Mouse (Mus musculus) cerebellum, adult 9-10 months (tissue): ENCODE data around the gene Vamp8.

Source experiments
- DNase-seq: peaks from one replicate; pipeline ENCODE4 v3.0.0; 2022

Vamp8 gene

DNA sequence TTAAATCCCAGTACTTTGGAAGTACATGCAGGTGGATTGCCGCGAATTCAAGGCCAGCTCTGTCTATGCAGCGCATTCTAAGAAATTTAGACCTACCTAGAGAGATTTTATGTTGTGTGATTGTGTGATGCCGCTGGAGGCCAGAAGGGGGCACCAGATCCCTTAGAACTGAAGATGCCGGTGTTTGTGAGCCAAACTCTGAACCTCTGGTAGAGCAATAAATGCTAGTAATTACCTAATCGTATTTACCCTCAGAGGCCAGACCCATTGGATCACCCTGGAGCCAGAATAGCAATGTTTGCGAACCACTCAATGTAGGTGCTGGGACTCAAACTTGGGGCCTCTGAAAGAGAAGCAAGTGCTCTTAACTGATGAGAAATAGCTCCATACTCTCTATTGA is 11.4 kb upstream of the Vamp8 start:
- peak; percentile 80 for DNase-seq

- no peak for DNase-seq
These were observed 9.5 kb upstream of the Vamp8 start for GRCm38 (mm10) chr6:72399967-72400366.

- DNase-seq = no peak
These were observed 6.3 kb upstream of the Vamp8 start for GRCm38 (mm10) chr6:72396837-72397251.

GRCm38 (mm10) chr6:72392341-72392740 is 1.8 kb upstream of the Vamp8 start:
- no peak for DNase-seq

DNA sequence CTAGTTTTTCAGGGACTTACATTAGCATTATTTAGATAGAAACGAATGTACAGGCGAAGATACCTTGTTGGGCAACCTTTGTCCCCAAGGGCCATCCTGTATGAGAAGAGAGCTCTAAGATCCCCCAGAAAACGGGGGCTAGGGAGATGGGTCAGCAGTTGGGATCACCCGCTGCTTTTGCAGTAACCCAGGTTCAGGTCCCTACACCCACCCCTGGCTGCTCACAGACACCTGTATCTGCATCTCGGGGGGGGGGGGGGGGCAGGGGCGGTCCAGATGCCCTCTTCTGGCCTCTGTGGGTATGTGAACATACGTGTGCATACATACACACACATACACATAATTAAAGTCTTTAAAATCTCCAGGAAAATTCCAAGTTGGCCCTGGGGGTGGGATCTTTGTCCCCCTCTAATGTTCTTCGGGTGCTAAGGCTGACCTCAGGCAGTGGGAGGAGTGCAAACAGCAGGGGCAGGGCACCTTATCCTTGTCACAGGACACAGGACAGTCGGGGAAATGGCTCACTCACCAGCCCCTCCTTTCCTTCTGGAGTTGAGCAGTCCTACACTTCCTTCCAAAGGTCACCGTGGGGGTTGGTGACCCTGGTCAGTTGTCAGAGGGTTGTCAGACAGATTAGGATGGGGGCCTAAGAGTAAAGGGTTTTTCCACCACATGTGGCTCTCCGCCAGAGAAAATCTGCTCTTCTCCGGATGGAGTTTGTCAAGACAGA is 455 bp upstream of the Vamp8 start:
- no peak for DNase-seq

GRCm38 (mm10) chr6:72389471-72389940 is 997 bp downstream of the Vamp8 start:
- DNase-seq = no peak

DNA sequence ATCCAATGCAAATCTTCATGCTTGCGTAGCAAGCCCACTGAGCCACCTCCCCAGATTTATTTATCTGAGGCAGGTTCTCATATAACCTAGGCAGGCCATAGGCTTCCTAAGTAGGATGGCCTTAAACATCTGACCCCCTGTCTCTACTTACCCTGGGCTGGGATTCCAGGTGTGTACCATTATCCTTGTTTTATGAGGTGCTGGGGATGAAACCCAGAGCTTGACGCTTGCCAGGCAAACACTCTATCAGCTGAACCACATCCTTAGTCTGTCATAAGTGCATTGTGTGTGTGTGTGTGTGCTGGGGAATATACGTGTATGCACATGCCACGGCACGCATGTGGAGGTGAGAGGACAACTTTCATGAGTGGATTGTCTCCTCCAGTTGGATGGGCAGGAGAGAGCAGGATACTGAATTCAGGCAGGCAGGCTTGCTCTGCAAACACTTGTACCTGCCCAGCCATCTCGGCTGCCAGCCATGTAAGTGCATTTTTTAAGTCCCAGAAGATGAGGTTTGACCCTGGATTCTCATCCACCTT is 1.6 kb downstream of the Vamp8 start:
- no peak for DNase-seq

DNA sequence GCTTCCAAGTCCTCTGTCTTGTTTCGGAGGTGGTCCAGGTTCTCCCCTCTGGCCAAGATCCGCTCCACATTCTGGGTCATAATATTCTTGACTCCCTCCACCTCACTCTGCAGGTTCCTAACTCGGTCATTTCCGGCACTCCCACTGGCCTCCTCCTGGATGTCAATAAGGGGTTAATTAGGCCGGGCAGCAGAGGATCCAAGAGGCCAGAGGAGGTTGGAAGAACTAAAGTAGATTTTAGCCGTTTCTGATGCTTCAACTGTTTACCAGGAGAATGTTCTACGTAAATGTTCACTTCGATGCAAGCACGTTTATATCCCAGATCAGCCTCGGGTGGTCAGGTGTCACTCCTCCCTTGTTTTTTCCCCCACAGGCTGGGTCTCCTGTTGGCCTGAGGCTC is 2.2 kb downstream of the Vamp8 start:
- no peak for DNase-seq

DNA sequence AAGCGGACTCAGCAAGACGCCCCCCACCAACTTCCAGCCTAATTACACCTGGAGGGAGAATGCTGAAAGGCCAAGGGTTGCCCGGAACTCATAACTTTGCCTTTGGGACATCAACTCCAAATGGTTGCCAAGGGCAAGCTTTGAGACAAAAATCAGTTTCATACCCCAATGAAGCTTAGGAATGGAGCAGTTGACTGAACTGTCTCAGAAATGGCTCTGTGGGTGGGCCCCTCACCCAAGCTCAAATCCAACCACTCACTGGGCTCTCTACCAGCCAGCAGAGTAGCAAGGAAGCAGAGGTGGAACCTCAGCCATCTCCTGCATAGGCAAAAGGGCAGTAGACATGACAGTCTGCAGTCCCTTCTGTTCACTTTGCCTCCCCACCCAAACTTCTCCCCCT is 2.7 kb downstream of the Vamp8 start:
- DNase-seq = no peak

DNA sequence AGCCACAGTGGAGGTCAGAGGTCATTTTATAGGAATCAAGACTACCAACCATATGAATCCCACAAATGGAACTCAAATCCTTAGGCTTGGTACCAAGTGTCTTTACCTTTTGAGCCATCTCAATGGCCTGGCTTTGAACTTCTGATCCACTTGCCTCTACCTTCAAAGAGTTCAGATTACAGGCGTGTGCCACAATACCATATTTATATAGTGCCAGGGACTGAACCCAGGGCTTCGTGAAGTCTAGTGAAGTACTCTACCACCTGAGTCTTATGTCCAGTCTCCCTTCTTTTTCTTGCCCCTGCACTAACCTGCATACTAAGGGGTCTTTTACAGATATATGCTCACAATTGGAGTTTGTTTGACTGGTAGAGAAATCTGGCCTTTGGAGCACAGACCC is 3.9 kb downstream of the Vamp8 start:
- no peak for DNase-seq

DNA sequence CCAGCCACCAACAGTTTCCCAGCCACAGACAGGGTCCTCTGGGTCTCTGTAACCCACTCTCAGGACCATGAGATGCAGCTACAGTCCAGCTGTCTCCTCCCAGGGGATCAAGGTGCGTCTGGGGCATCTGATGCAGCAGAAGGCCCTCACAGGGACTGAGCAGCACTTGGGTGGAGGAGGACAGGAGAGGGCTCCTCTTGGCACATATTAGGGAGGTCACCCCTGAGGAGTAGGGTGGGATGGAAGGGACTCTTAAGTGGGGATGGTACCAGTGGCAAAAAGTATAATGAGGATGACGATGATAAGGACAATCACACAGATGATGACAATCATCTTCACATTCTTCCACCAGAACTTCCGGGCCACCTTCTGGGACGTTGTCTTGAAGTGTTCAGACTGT is 5.2 kb downstream of the Vamp8 start:
- DNase-seq = no peak

DNA sequence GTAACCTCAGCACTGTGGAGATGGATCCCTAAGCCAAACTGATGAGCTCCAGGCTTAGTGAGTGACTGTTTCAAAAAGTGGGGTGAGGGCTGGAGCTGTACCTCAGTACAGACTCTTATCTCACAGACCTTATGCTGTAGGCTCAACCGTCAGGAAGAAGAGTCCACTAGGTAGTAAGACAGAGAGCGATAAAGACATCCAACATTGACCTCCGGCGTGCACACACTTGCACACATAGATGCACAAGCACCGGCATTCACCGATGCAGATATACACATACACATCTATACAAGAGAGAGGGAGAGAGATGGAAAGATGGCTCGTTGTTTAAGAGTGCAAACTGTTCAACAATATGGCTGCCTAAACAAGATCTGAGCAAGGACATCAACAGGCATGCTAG is 6.6 kb downstream of the Vamp8 start:
- no peak for DNase-seq

DNA sequence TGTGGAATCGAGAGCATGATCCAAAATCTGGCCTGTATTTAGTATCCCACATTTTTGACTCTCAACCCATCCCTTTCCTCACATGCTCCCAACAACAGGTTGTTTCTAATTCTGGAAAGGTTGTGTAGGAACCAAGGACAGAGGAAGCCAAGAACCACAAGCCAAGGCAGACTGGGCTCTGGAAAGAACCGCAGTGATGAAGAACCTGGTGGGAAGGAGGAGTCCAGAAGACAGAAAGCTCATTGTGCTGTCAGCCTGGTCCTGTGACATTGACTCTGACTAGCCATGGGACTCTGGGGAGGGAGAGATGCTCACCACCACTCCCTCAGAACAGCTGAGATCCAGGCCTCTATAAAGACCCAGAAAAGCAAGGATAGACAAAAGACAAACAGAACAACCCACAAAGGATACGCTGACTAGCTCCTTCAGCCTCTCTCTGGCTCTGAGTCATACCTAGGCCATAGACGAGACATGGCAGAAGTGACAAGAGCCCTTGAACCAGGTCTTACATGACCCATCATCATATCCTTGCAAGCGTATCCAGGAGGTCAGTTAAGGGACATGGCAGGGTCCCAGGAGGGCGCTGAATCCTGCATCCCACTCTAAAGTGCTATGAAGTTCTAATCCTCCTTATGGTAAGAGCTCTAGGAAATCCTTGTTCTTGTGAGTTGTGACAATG is 7.2 kb downstream of the Vamp8 start:
- no peak for DNase-seq

- DNase-seq = no peak
These were observed 8.0 kb downstream of the Vamp8 start for GRCm38 (mm10) chr6:72382494-72382893.

DNA sequence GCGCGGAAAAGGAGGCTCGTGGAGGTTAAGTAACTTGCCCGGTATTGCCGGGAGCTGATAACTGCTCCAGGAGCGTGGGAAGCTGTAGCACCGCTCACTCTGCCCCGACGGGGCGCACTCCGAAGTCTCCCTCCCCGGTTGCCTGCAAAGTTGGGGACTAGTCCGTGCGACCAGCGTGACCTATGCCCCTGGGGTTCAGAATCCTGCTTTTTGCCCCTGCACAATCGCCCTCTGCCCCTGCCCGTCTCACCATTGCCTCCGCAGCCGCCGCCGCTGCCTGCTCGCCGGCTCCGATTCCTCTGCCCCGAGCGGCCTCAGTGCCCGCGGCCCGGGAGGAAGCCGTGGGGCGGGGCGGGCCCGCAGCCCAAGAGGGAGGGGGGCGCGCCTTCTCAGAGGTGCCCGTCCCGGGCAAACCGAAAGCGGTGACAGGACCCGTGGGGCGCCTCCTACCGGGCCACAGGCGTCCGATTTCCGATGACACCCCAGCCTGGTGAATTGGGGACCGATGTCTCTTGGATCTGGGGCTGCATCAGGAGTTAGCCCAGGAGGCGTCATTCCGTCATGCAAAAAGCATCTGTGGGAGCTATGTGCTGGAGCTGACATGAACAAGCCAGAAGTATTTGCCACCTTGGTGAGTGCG is 10.3 kb downstream of the Vamp8 start, which contains the start of gene Vamp5:
Vamp5 (minus strand) TSS at position 338 of the 640 bp plus-strand sequence.
- DNase-seq = peak; percentile 14

DNA sequence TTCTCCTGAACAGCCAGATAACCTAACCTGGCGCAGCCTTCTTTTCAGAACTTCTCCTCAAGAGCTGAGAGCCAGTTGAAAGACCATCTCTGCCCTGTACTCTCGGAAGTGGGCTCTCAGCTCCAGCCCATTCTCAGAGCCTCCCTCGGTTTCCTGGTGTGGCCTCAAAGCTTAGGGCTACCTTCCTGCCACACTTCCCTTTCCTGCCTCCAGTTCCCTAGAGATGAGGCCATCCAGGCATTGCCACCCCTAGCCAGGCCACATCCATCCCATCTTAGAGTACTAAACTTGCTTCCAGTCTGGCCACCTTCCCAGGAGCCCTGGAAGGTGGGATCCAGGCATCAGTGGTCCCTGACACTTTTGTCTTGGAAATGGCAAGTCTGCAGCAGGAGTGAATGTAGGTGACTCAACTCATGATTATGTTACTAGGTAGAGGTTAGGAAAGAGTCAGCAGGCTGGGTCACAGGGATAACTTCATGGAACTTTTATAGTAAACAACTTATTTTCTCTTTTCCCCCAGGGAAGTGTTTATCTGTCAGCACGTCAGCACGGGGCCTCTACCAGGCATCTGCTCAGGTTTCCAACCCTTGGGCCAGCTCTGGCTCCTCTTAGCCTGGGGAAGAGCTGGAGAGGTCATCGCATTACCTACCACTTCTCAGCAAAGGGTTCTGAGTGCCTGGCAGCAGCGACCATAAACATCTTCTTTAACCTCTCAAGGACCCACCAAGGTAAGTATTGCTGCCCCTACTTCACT is 10.9 kb downstream of the Vamp8 start:
- DNase-seq = no peak

- DNase-seq = no peak
These were observed 11.8 kb downstream of the Vamp8 start for GRCm38 (mm10) chr6:72378510-72379234.

GRCm38 (mm10) chr6:72374820-72375563 is 15.5 kb downstream of the Vamp8 start:
- no peak for DNase-seq

GRCm38 (mm10) chr6:72374206-72374605 is 16.3 kb downstream of the Vamp8 start:
- DNase-seq = no peak

- DNase-seq = no peak
These were observed 17.3 kb downstream of the Vamp8 start for GRCm38 (mm10) chr6:72373184-72373583.

GRCm38 (mm10) chr6:72371571-72371970 is 18.9 kb downstream of the Vamp8 start:
- no peak for DNase-seq
